Mouse (Mus musculus) left cerebral cortex, adult 2 months (tissue): ENCODE data around the gene Sypl2. TPM values are rescaled to one million over a fixed set of nuclear protein-coding genes. Genes with fewer than 3 reads are reported as not detected.

Experiments used
- DNase-seq, 2 experiments: peaks; one replicate each; pipeline ENCODE4 v3.0.0; 2021 to 2022; ENCODE audit warnings: low spot score in 2 of 2, mixed read lengths in 1 of 2; ENCODE audit errors: extremely low spot score in 1 of 2
- H3K27ac ChIP-seq: fragments of 200-600 bp; 2 replicates; pipeline ENCODE4 v1.8.1; 2022
- H3K4me3 ChIP-seq: fragments of 200-600 bp; 2 replicates; pipeline ENCODE4 v1.8.1; 2022
- CTCF ChIP-seq: fragments of 200-600 bp; IDR thresholded peaks from 2 replicates; pipeline ENCODE4 v1.8.1; 2022; ENCODE audit warnings: antibody characterized with exemption, mild to moderate bottlenecking, moderate library complexity
- intact Hi-C: fragments of 180-260 bp; cut with DNase I; formaldehyde crosslinking; loops from one replicate; pipeline ENCODE4 v1.15.1; 2025
- total RNA-seq, 2 experiments: library from RNA; stranded (reverse); gene quantifications; 2 replicates each; pipeline ENCODE4 v1.2.3; 2021

Gene Sypl2
- total RNA-seq, 2 experiments from 2014 or later = 1.7 to 2.0 TPM

DNA sequence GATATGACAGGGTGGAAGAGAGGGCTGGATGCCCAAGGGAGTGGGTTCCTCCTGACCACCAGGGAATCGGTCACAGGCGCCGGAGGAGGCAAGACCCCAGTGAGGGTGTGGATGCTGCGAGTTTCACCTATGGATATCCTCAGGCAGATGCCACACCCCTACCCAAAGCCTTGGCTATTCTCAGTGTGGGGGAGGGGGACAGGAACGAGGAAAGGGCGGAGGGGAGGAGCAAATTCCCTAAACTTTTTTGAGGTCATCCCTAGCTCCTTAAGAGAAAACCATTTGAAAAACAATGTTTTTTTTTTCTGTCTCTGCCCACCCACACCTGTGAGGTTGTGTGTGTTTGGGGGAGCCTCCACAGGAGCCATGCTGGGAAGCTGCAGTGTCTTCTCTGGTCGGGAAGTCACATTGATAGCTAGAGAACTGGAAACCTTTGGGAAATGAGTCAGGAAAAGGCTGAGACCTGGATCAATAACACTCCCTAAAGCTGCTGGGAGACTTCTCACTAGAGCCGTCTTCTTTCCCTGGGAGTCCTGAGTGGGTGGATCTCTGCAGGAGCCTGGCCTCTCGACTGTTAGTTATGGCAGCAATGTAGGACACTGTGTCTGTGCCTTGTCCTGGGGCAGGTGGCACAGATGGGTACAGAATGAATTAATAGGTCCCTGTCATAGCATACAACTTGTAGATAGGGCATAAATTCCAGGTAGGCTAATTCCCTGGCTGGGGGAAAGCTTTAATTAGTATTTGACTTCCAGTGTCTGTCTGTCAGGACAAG, 37.5 kb downstream of the Sypl2 start:
- H3K27ac ChIP-seq = peak overlapping the region; percentile 64
- intact Hi-C loops = no loop called here
- no peak for TF ChIP-seq CTCF
- DNase-seq = peak in 1 of 2 experiments; percentile 11
- H3K4me3 ChIP-seq = peak overlapping the region; percentile 21

DNA sequence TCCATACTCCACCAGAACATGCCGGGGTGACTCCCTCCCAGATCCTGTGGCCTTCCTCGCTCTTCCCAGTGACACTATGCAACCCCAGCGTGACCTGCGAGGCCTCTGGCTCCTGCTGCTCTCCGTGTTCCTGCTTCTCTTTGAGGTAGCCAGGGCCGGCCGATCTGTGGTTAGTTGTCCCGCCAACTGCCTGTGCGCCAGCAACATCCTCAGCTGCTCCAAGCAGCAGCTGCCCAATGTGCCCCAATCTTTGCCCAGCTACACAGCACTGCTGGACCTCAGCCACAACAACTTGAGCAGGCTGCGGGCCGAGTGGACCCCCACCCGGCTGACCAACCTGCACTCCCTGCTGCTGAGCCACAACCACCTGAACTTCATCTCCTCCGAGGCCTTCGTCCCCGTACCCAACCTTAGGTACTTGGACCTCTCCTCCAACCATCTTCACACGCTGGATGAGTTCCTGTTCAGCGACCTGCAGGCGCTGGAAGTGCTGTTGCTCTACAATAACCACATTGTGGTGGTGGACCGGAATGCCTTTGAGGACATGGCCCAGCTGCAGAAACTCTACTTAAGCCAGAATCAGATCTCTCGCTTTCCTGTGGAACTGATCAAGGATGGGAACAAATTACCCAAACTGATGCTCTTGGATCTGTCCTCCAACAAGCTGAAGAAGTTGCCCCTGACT, 39.2 kb downstream of the Sypl2 start:
- no peak for TF ChIP-seq CTCF
- intact Hi-C loops = loop anchor here (2.0 kb wide), 1 partner anchor 24 kb away; the partner anchor contains the start of gene Atxn7l2
- no peak for DNase-seq

DNA sequence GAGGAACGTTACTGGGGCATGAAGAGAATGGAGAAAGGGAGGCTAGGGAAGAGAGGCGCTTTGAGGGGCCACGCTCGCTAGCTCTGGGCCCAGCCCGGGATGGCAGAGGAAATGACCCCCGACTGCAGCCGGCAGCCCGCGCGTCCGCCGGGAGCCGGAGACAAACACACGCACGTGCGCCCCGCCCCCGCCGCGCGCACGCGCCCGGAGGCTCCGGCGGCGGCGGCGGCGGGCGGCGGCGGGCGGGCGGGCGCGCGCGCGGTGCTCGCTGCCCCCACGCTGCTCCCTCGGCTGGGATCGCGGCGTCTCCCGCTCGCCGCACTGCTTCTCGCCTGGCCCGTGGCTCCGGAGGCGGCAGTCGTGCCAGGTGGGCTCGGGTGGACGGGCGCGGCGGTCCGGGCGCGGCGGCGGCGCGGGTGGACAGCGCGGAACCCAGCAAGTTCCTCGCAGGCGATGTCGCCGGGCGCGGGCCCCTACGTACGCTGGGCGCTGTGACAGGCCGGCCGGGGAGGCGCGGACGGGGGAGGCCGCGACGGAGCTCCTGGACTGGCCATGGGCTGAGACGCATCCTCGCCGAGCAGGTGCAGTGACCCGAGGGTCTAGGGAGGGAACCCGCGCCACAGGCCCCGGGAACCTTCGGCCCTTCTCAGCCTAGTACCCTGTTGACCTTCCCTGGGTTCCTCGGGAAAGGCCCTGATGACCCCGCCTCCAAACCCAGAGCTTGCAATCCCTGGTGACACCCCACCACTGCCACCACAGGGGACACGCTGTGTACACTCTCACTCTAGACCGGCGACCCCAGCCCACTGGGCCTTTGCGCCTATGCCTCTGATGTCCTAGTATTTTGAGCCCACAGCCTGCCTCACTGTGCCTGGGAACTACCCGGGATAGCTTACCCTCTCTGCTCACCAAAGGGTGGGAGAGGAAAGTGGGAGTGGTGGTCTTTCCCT, 40.1 kb downstream of the Sypl2 start, which contains the start of gene Amigo1:
Amigo1 (plus strand) TSS at position 238 of the 950 bp plus-strand sequence.
- intact Hi-C loops = loop anchor here (2.0 kb wide), 1 partner anchor 24 kb away; the partner anchor contains the start of gene Atxn7l2
- peak within 1 kb of the TSS; percentile 79 for H3K4me3 ChIP-seq
- H3K27ac ChIP-seq = peak within 1 kb of the TSS; percentile 84
- DNase-seq = peak in 1 of 2 experiments; percentile 64
- TF ChIP-seq CTCF = no peak

More for the DNA sequence above, 39.2 kb downstream of the Sypl2 start:
- Histone ChIP-seq H3K27ac (peak overlapping the region; percentile 84; the same call in 1 of the 2 replicates), H3K4me3 (peak overlapping the region; percentile 79)

DNA sequence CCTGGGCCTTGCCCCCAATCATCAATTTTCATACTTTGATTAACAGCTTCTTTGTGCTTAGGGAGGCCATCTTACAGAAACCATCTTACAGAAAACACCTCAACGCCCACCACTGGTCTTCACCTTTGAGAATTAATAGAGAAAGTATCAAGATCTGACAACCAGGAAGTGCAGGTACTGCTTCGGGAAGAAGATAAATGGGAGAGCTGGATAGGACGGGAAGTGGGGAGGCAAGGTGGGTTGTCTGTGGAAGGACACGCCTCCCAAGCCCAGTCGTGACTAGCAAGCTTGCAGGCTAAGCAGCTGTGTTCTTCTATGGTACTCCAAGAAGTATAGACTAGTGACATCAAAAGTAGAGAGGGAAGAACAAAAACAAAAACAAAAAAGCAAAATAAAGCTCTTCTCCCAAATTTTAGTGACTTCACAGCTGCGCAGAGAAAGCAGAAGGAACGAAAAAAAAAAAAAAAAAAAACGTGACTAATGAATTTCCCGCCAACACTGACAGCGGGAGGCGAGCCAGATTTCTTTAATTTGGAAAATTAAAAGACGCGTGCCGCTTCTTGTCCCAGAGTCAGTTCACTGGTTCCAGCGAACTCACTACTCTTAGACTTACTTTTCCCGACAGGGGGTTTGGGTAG, 40.9 kb downstream of the Sypl2 start:
- no peak for TF ChIP-seq CTCF
- Histone ChIP-seq H3K4me3 (peak overlapping the region; percentile 79), H3K27ac (0 out of 2 replicates have a peak overlapping the region, but pooled peaks have one; percentile 50)
- intact Hi-C loops = loop anchor here (2.0 kb wide), 1 partner anchor 25 kb away; the partner anchor contains the start of gene Atxn7l2
- no peak for DNase-seq

DNA sequence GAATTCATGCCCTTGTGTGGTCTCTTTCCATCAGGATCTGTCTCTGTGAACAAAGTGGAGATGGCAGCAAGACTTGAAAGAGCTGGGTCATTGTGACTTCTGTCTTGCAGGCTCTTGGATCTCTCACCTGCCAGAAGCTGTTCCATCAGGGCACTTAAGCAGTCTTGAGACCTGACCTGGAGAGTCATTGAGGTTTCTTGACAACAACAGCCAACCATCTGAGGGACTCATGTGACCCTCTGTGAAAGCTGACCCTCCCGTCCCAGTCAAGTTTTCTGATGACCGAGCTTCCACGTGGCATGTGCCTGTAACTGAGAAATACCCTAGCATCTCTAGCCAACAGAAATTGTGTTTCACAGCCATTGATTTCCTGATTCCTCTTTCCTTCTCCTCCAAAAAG, 41.7 kb downstream of the Sypl2 start:
- no peak for TF ChIP-seq CTCF
- DNase-seq = no peak
- no peak overlapping the region for H3K4me3 ChIP-seq
- intact Hi-C loops = no loop called here
- H3K27ac ChIP-seq = no peak overlapping the region

DNA sequence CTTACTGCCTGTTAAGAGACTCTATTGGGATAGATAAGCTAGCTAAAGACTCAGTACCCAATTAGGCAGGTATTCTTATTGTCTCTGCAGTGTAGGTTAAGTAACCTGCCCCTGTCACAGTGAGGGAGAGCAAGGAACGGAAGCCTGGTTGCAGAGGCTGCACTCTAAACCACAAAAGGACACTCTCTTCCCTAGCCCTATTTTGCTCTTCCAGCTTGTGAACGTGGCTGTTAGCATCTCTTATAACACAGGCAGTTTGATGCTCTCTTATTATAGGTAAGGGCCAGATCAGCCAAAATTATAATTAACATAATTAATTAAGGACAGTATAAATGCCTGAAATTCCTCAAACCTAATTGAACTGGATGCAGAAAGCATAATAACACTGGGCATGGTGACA, 45.9 kb downstream of the Sypl2 start:
- DNase-seq = no peak
- intact Hi-C loops = no loop called here
- H3K27ac ChIP-seq = no peak overlapping the region
- no peak overlapping the region for H3K4me3 ChIP-seq
- no peak for TF ChIP-seq CTCF

DNA sequence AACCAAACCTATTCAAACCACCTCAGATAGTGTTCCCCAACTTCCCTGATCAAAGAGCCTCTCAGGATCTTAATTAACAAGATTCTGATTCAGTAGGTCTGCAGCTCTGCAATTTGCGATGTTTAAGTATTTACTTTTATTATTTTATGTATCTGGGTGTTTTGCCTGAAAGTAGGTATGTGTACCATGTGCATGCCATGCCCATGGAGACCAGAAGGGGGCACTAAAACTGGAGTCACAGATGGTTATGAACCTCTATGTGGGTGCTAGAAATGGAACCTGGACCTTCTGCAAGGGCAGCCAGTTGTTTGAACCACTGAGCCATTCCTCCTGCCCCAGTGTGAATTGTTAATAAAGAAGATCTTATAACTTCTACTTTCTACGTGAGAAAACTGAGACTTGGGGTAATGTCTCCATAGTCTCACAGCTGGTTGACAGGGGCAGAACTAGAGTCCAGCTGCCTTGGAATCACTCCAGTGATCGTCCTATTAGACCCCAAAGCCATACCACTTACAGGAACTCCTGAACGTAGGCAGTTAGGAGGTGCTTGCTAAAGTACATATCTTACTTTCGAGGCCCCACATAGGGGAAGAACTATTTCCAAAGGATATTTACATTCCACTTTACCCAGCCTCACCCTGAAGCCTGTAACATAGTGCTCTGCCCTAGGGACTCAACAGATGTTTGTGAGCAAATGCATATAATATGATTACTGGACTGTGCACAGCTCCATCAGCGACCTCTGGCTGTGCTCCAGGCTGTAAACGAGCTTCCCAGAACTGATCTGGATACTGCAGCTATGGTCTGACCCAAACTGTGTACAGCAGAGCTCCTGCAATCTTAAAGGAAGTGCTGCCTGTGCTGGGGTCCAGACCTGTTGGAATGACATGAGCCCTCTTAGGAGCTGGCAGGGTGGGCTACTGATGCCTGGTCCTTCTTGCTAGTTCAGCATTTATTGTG, 47.4 kb downstream of the Sypl2 start:
- intact Hi-C loops = no loop called here
- Histone ChIP-seq H3K4me3 (no peak overlapping the region), H3K27ac (no peak overlapping the region)
- no peak for DNase-seq
- TF ChIP-seq CTCF = peak; percentile 14

DNA sequence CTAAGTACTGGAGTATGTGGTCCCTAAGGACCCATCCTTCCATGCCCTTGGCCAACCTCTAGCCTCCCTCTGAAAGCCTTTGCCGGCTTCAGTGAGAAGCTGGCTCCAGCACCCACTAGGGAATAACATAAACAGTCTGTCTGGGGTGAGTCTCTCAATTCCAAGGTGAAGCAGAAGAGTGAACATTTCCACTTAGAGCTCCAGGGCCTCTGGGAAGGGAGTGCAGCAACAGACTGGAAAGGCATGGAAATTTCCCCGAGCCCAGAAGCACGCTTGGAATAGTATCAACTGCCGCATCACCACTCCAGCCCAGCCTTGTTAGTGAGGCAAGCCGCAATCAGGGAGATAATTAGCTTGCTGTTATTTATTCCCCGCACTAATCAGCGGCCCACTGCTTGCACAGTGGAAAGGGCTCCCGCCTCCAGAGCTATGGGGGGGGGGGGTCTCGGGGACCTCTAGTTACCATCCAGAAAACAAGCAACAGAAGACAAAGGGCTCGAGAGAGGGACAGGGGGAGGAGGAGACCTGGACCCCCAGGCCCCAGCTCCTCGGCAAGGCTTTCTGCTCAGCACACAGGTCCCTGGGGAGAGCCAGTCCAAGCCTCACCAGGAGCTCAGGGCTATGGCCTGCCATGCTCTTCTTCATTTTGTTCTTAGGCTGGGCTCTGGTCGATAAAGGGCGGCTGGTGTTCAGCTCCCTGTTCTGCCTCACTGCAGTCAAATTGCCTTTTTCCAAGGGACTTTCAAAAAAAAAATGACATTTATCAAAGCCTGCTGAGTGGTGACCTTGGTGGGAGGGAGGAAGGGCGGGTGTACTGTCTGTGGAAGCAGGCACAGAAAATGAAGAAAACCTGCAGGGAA, 51.5 kb downstream of the Sypl2 start:
- DNase-seq = peak; percentile 69 to 73
- TF ChIP-seq CTCF = no peak
- Histone ChIP-seq H3K4me3 (no peak overlapping the region), H3K27ac (peak overlapping the region; percentile 78)
- intact Hi-C loops = no loop called here

DNA sequence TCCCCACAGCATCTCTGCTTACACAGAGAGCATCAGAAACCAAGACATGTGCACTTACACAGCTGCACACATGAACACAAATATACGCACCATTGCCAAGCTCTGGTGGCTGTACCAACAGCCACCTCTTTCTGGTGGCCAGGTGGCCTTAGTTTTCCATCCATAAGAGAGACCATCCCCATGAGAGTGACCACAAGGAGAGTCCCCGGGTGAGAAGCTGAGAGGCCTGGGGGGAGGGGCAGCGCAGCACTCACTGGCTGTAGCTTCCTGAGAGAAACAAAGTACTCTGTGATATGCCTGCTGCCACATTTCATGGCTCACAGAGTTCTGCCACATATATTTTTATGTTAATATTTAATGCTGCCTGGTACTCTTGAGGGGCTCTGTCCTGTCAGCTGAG, 57.2 kb downstream of the Sypl2 start:
- no peak overlapping the region for H3K4me3 ChIP-seq
- no peak for DNase-seq
- H3K27ac ChIP-seq = no peak overlapping the region
- TF ChIP-seq CTCF = no peak
- intact Hi-C loops = loop anchor here (5.0 kb wide), 1 partner anchor 218 kb away; no protein-coding TSS in a partner anchor
